Mouse (Mus musculus) limb, embryonic 14.5 days (tissue): Measurements from ENCODE around the gene Ppy. TPM values are rescaled to one million over a fixed set of nuclear protein-coding genes. Genes with fewer than 3 reads are reported as not detected.

Source experiments
- ATAC-seq: fragments of 200-750 bp; cut with Nextera tagmentation; 2 replicates; pipeline ENCODE4 v1.8.0; 2017; ENCODE audit warnings: low read depth, moderate number of reproducible peaks, moderate TSS enrichment; ENCODE audit not compliant: low FRiP score
- DNase-seq: peaks from one replicate; pipeline ENCODE4 v3.0.0-alpha.2; 2015; ENCODE audit warnings: low spot score
- H3K27ac ChIP-seq: fragments of 300-500 bp; sonication (generic); replicated peaks from 2 replicates; pipeline ENCODE4 v1.5.1; 2014; ENCODE audit warnings: low read depth, mild to moderate bottlenecking, low read length, moderate library complexity, mixed read lengths
- H3K27me3 ChIP-seq: fragments of 300-500 bp; sonication (generic); 2 replicates; pipeline ENCODE4 v1.6.1; 2014; ENCODE audit warnings: low read length, mixed read lengths; ENCODE audit not compliant: control insufficient read depth, insufficient read depth
- H3K36me3 ChIP-seq: fragments of 300-500 bp; sonication (generic); 2 replicates; pipeline ENCODE4 v1.6.1; 2014; ENCODE audit warnings: mild to moderate bottlenecking, low read length, moderate library complexity, mixed read lengths; ENCODE audit not compliant: control insufficient read depth, insufficient read depth
- H3K4me1 ChIP-seq: fragments of 300-500 bp; sonication (generic); 2 replicates; pipeline ENCODE4 v1.6.1; 2014; ENCODE audit warnings: antibody characterized with exemption, low read length, mixed read lengths; ENCODE audit not compliant: control insufficient read depth, insufficient read depth
- H3K4me2 ChIP-seq: fragments of 300-500 bp; sonication (generic); replicated peaks from 2 replicates; pipeline ENCODE4 v1.6.1; 2014; ENCODE audit warnings: low read depth, mild to moderate bottlenecking, low read length, moderate library complexity; ENCODE audit not compliant: severe bottlenecking
- H3K4me3 ChIP-seq: fragments of 300-500 bp; sonication (generic); replicated peaks from 2 replicates; pipeline ENCODE4 v1.5.1; 2014; ENCODE audit warnings: low read length
- H3K9ac ChIP-seq: fragments of 300-500 bp; sonication (generic); 2 replicates; pipeline ENCODE4 v1.6.1; 2014; ENCODE audit warnings: mild to moderate bottlenecking, low read depth, low read length, moderate library complexity; ENCODE audit not compliant: severe bottlenecking
- H3K9me3 ChIP-seq: fragments of 300-500 bp; sonication (generic); 2 replicates; pipeline ENCODE4 v1.6.1; 2016; ENCODE audit warnings: low read length; ENCODE audit not compliant: control insufficient read depth
- POLR2A ChIP-seq: fragments of 200-500 bp; IDR thresholded peaks from 2 replicates; pipeline ENCODE4 v1.8.0; 2012; ENCODE audit warnings: inconsistent platforms, mild to moderate bottlenecking, moderate library complexity, borderline replicate concordance; ENCODE audit not compliant: insufficient read depth, insufficient read length; ENCODE audit errors: extremely low read depth
- WGBS: fragments of 180-500 bp; shearing (Covaris S2); extraction: QIAGEN DNeasy Blood & Tissue Kit; methylation state at CpG from one replicate; pipeline ENCODE4 v1.1.7; 2014; 5-methylcytosine and 5-hydroxymethylcytosine counted together
- polyA plus RNA-seq, 2 experiments: library from polyadenylated mRNA; depleted of rRNA in 1 of 2; stranded (reverse) in 1 of 2; unstranded in 1 of 2; fragments of >200 nt; fragmentation: Nextera tagmentation in 1 of 2; extraction: Ambion mirVana in 1 of 2; gene quantifications; 2 replicates each; pipeline versions ENCODE4 v1.2.1 to v1.2.3; 2012 to 2014

Gene Ppy
- polyA plus RNA-seq, 2 experiments: not detected

- Histone ChIP-seq H3K4me1 (no peaks in the 10 kb centered on the region), H3K4me3 (no peak overlapping the region), H3K36me3 (no peaks in the 10 kb centered on the region), H3K27ac (no peak overlapping the region), H3K9me3 (no peaks in the 10 kb centered on the region), H3K9ac (no peak overlapping the region), H3K4me2 (no peak overlapping the region), H3K27me3 (no peaks in the 10 kb centered on the region)
- ATAC-seq (no peak), DNase-seq (no peak)
- TF ChIP-seq POLR2A: no peak
- 62% methylated on average over 4 of the region's 4 CpGs for WGBS
These were observed 49.2 kb downstream of the Ppy start for GRCm38 (mm10) chr11:102051954-102052353.

- no peak overlapping the region for H3K9ac ChIP-seq
- H3K36me3 ChIP-seq: no peaks in the 10 kb centered on the region
- 73% methylated on average over 4 of the region's 4 CpGs for WGBS
- ATAC-seq (no peak), DNase-seq (no peak)
- no peak overlapping the region for H3K27ac ChIP-seq
- no peak overlapping the region for H3K4me3 ChIP-seq
- H3K4me1 ChIP-seq: no peaks in the 10 kb centered on the region
- no peaks in the 10 kb centered on the region for H3K9me3 ChIP-seq
- H3K27me3 ChIP-seq: no peaks in the 10 kb centered on the region
- TF ChIP-seq POLR2A: no peak
- H3K4me2 ChIP-seq: no peak overlapping the region
These were observed 49.6 kb downstream of the Ppy start for GRCm38 (mm10) chr11:102051541-102051940.

Other genes with a start within 250 kb of the Ppy start
- gene Meox1, start 206.9 kb downstream of the Ppy start, polyA plus RNA-seq (2012; rRNA removed): 20.0 and 20.8 TPM in 2 replicates
- gene Meox1, start 206.9 kb downstream of the Ppy start, polyA plus RNA-seq (2014; fragmentation: Nextera tagmentation; extraction: Ambion mirVana): 14.0 and 15.2 TPM in 2 replicates
- gene Sost, start 134.3 kb downstream of the Ppy start, polyA plus RNA-seq (2012; rRNA removed): 0.82 and 0.88 TPM in 2 replicates
- not detected in 2 replicates for gene Sost, start 134.3 kb downstream of the Ppy start, polyA plus RNA-seq (2014; fragmentation: Nextera tagmentation; extraction: Ambion mirVana)
- gene Cfap97d1, start 117.0 kb downstream of the Ppy start, polyA plus RNA-seq (2012; rRNA removed): not detected in 2 replicates
- not detected in 2 replicates for gene Cfap97d1, start 117.0 kb downstream of the Ppy start, polyA plus RNA-seq (2014; fragmentation: Nextera tagmentation; extraction: Ambion mirVana)
- gene Dusp3, start 114.3 kb downstream of the Ppy start, polyA plus RNA-seq (2012; rRNA removed): 20.1 and 21.1 TPM in 2 replicates
- 23.4 and 23.6 TPM in 2 replicates for gene Dusp3, start 114.3 kb downstream of the Ppy start, polyA plus RNA-seq (2014; fragmentation: Nextera tagmentation; extraction: Ambion mirVana)
- gene Mpp3, start 72.9 kb downstream of the Ppy start, polyA plus RNA-seq (2012; rRNA removed): 15.7 and 17.8 TPM in 2 replicates
- 4.9 and 5.2 TPM in 2 replicates for gene Mpp3, start 72.9 kb downstream of the Ppy start, polyA plus RNA-seq (2014; fragmentation: Nextera tagmentation; extraction: Ambion mirVana)
- gene Cd300lg, start 59.8 kb downstream of the Ppy start, polyA plus RNA-seq (2012; rRNA removed): 1.0 and 2.1 TPM in 2 replicates
- gene Cd300lg, start 59.8 kb downstream of the Ppy start, polyA plus RNA-seq (2014; fragmentation: Nextera tagmentation; extraction: Ambion mirVana): 0.81 and 0.87 TPM in 2 replicates
- gene Mpp2, start 12.8 kb downstream of the Ppy start, polyA plus RNA-seq (2012; rRNA removed): 20.5 and 26.7 TPM in 2 replicates
- 6.6 and 10.2 TPM in 2 replicates for gene Mpp2, start 12.8 kb downstream of the Ppy start, polyA plus RNA-seq (2014; fragmentation: Nextera tagmentation; extraction: Ambion mirVana)
- gene Pyy, start 6.5 kb upstream of the Ppy start, polyA plus RNA-seq (2012; rRNA removed): not detected in 2 replicates
- gene Pyy, start 6.5 kb upstream of the Ppy start, polyA plus RNA-seq (2014; fragmentation: Nextera tagmentation; extraction: Ambion mirVana): not detected in 2 replicates
- gene Nags, start 44.2 kb upstream of the Ppy start, polyA plus RNA-seq (2012; rRNA removed): 0.06 and 0.09 TPM in 2 replicates
- gene Nags, start 44.2 kb upstream of the Ppy start, polyA plus RNA-seq (2014; fragmentation: Nextera tagmentation; extraction: Ambion mirVana): not detected in 2 replicates
- 37.1 and 47.9 TPM in 2 replicates for gene Tmem101, start 55.1 kb upstream of the Ppy start, polyA plus RNA-seq (2012; rRNA removed)
- 29.7 and 34.5 TPM in 2 replicates for gene Tmem101, start 55.1 kb upstream of the Ppy start, polyA plus RNA-seq (2014; fragmentation: Nextera tagmentation; extraction: Ambion mirVana)
- 38.5 and 40.0 TPM in 2 replicates for gene Lsm12, start 84.0 kb upstream of the Ppy start, polyA plus RNA-seq (2012; rRNA removed)
- 83.8 and 86.0 TPM in 2 replicates for gene Lsm12, start 84.0 kb upstream of the Ppy start, polyA plus RNA-seq (2014; fragmentation: Nextera tagmentation; extraction: Ambion mirVana)
- 42.7 and 60.4 TPM in 2 replicates for gene G6pc3, start 88.3 kb upstream of the Ppy start, polyA plus RNA-seq (2012; rRNA removed)
- 27.6 and 33.7 TPM in 2 replicates for gene G6pc3, start 88.3 kb upstream of the Ppy start, polyA plus RNA-seq (2014; fragmentation: Nextera tagmentation; extraction: Ambion mirVana)
- gene Hdac5, start 128.8 kb upstream of the Ppy start, polyA plus RNA-seq (2012; rRNA removed): 86.2 and 149 TPM in 2 replicates
- 46.7 and 57.4 TPM in 2 replicates for gene Hdac5, start 128.8 kb upstream of the Ppy start, polyA plus RNA-seq (2014; fragmentation: Nextera tagmentation; extraction: Ambion mirVana)
- 14.2 and 15.4 TPM in 2 replicates for gene BC030867, start 147.6 kb upstream of the Ppy start, polyA plus RNA-seq (2012; rRNA removed)
- gene BC030867, start 147.6 kb upstream of the Ppy start, polyA plus RNA-seq (2014; fragmentation: Nextera tagmentation; extraction: Ambion mirVana): 11.8 and 11.9 TPM in 2 replicates
- gene Asb16, start 167.4 kb upstream of the Ppy start, polyA plus RNA-seq (2012; rRNA removed): 2.2 and 2.8 TPM in 2 replicates
- 0.25 and 0.48 TPM in 2 replicates for gene Asb16, start 167.4 kb upstream of the Ppy start, polyA plus RNA-seq (2014; fragmentation: Nextera tagmentation; extraction: Ambion mirVana)
- gene Tmub2, start 183.6 kb upstream of the Ppy start, polyA plus RNA-seq (2012; rRNA removed): 59.9 and 68.6 TPM in 2 replicates
- 52.6 and 53.5 TPM in 2 replicates for gene Tmub2, start 183.6 kb upstream of the Ppy start, polyA plus RNA-seq (2014; fragmentation: Nextera tagmentation; extraction: Ambion mirVana)
- 72.1 and 84.0 TPM in 2 replicates for gene Atxn7l3, start 195.3 kb upstream of the Ppy start, polyA plus RNA-seq (2012; rRNA removed)
- 21.0 and 23.1 TPM in 2 replicates for gene Atxn7l3, start 195.3 kb upstream of the Ppy start, polyA plus RNA-seq (2014; fragmentation: Nextera tagmentation; extraction: Ambion mirVana)
- 61.0 and 81.3 TPM in 2 replicates for gene Ubtf, start 218.4 kb upstream of the Ppy start, polyA plus RNA-seq (2012; rRNA removed)
- gene Ubtf, start 218.4 kb upstream of the Ppy start, polyA plus RNA-seq (2014; fragmentation: Nextera tagmentation; extraction: Ambion mirVana): 79.7 and 89.4 TPM in 2 replicates